20 mouse cellular contexts compared by ENCODE assay signal in the genomic region with DNA sequence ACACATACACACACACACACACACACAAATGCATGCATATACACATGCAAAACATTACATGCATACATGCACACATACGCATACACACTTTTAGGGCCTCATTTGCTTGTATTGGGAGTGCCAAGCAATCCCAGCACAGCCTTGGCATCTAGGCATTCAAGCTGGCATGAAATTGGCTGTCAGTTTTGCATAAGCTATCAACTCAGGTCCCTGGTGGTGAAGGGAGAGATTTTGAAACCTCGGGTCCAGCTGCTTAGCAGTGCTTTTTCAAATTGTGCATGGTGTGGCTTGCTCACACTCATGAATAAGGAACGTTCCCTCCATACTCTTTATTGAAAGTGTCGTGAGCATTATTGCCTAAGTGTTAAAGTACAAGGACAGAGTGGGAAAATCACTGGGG.
DNase-seq lines count a peak whose midpoint lies in the region; ATAC-seq and TF ChIP-seq lines count a peak whose summit lies in the region.
"Had no signal": no experiment of that assay in that cellular context is flagged by ENCODE, and none has a peak within 500 bp of the region (broad histone marks: within the 10 kb centered on the region; RNA-seq: fewer than 3 reads in every experiment).

No protein-coding gene starts in this region.

- no peak for TF ChIP-seq POLR2A in brain, embryonic 14.5 days (IDR thresholded peaks at IDR 0.05; ENCODE audit: borderline replicate concordance, extremely low read depth, insufficient read depth, insufficient read length, poor library complexity, severe bottlenecking)

- no peak for ATAC-seq in megakaryocyte-erythroid progenitor cell, adult 5-6 weeks (replicated peaks; ENCODE audit: low FRiP score, low TSS enrichment, poor library complexity, severe bottlenecking)
- ATAC-seq: liver, embryonic 12.5 days had no signal

- no peak overlapping the region for H3K27ac ChIP-seq in layer of hippocampus, adult 2 months
- H3K27ac ChIP-seq: embryonic facial prominence, embryonic 15.5 days; heart, embryonic 13.5 days; kidney, postnatal 0 days; limb, embryonic 12.5 days; liver, embryonic 12.5 days; neural tube, embryonic 12.5 days had no signal

- no peak overlapping the region for H3K4me3 ChIP-seq in layer of hippocampus, adult 2 months
- H3K4me3 ChIP-seq: embryonic facial prominence, embryonic 15.5 days; heart, embryonic 13.5 days; limb, embryonic 12.5 days; liver, embryonic 12.5 days; megakaryocyte, embryonic 14.5 days; neural tube, embryonic 12.5 days had no signal

- TF ChIP-seq CTCF in layer of hippocampus, adult 2 months (conservative IDR thresholded peaks at IDR 0.05) = peak; percentile 45
- no peak for TF ChIP-seq CTCF in brain, embryonic 14.5 days (IDR thresholded peaks at IDR 0.05; ENCODE audit: borderline replicate concordance, extremely low read depth, insufficient read depth, insufficient read length)

- peak; percentile 60 for DNase-seq in cerebellum, adult 9-10 months
- no peak for DNase-seq in cerebellum, adult 11 months
- DNase-seq in layer of hippocampus, adult 2 months (ENCODE audit: low spot score in 2 of 2) = peak in 1 of 2 experiments; percentile 35
- DNase-seq in layer of hippocampus, adult 9-10 months (ENCODE audit: low spot score) = no peak
- peak; percentile 65 for DNase-seq in brain, embryonic 14.5 days (ENCODE audit: low read depth)
- DNase-seq in cerebellum, adult 9-11 months = peak; percentile 51
- DNase-seq: heart, postnatal 36 days; kidney, adult 18-20 months; lung, adult 2 months; right cerebral cortex, postnatal 14 days; spleen, adult 18-20 months; thymus, postnatal 25 days had no signal

Comparison
In these comparisons a context has a peak if more than half of its experiments do, and no peak if none do; other contexts are left out.
1. DNase-seq: peak in cerebellum, adult 9-10 months (single experiment), brain, embryonic 14.5 days (single experiment) and cerebellum, adult 9-11 months (single experiment); none in cerebellum, adult 11 months (single experiment) and layer of hippocampus, adult 9-10 months (single experiment).